ENCODE assay signal across 1 mouse cellular context in the genomic region with DNA sequence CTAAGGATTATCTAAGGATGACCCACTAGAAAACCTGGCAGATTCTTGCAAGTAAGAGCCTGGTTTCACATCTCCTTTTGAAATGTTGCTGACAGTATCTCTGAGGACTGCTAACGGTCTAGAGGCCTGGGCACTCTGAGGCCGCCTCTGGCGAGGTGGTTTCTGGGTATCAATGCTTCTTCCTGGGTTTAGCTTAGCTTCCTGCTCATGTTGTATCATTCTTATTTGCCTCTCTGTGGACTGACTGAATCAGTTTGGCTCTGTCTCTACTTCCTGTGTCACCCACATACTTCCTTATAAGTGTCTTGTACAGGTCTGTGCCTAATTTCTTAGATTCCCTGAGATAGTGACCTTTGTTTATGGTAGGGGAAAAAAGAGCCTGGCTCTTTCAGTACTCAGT.
A peak's percentile ranks its signal among the peaks of the same experiment; 100 is the strongest.
TF ChIP-seq lines count a peak whose summit lies in the region.

No protein-coding gene starts in this region.

TF ChIP-seq in MEL, 35 proteins besides CTCF, POLR2A, EP300 and RAD21:
- peak; percentile 83 for TF ChIP-seq ELF1 (IDR thresholded peaks at IDR 0.05; ENCODE audit: low read depth, low read length)
- peak; percentile 68 for TF ChIP-seq HCFC1 (IDR thresholded peaks at IDR 0.05; ENCODE audit: low read depth, low read length)
- TF ChIP-seq NELFE (IDR thresholded peaks at IDR 0.05; ENCODE audit: low read depth, low read length): 0 out of 2 replicates have a peak, but pooled peaks have one; percentile 37
- TF ChIP-seq RCOR1 (IDR thresholded peaks at IDR 0.05; ENCODE audit: low read depth, low read length): peak; percentile 18; the same call in 1 of the 2 replicates
- TF ChIP-seq JUND (IDR thresholded peaks at IDR 0.05; ENCODE audit: low read depth, low read length): no peak
- no peak for TF ChIP-seq ZMIZ1 (IDR thresholded peaks at IDR 0.05; ENCODE audit: low read depth, low read length)
- peak; percentile 67 for TF ChIP-seq TBP (IDR thresholded peaks at IDR 0.05; ENCODE audit: low read depth, low read length)
TF ChIP-seq in MEL: peak in this region for 5.
